Mouse (Mus musculus) CH12.LX (cell line): Measurements from ENCODE around the gene Prkce.

ENCODE experiments used
- EP300 ChIP-seq: IDR thresholded peaks from 2 replicates; pipeline ENCODE4 v1.6.1; 2011; ENCODE audit warnings: low read length, improper control_type of control experiment
- POLR2A ChIP-seq: IDR thresholded peaks from 2 replicates; pipeline ENCODE4 v1.6.1; 2011; ENCODE audit warnings: low read depth, mild to moderate bottlenecking, improper control_type of control experiment, low read length
- TBP ChIP-seq: conservative IDR thresholded peaks from 2 replicates; pipeline ENCODE4 v1.6.1; 2011; ENCODE audit warnings: low read depth, low read length, improper control_type of control experiment

GRCm38 (mm10) chr17:86261067-86261466, 93.5 kb downstream of the Prkce start:
- no peak for TF ChIP-seq POLR2A
- no peak for TF ChIP-seq TBP
- no peak for TF ChIP-seq EP300
